Mouse (Mus musculus) retina, postnatal 1 day (tissue): ENCODE data around the gene Cd28.

Experiments used
- DNase-seq: peaks from one replicate; pipeline ENCODE4 v3.0.0-alpha.2; 2012

Cd28 gene

GRCm38 (mm10) chr1:60751011-60751410, 34.4 kb downstream of the Cd28 start:
- DNase-seq = no peak

DNA sequence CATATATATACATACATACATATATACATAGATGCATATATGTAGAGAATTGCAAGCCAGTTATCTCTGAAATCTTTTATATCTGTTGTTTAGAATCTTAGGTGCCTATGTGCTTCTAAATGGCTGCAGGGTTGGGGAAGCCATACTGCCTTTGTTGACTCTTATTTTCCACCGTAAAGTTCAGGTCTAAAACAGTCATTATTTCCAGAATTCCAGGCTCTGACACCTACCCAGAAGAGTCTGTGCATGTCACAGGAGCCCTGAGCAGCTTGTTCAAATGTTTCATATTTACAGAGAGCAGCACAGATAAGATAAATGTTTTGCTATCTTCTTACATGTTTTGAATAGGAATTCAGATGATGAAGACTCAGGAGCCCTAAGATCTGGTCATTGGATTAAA, 36.4 kb downstream of the Cd28 start:
- no peak for DNase-seq

DNA sequence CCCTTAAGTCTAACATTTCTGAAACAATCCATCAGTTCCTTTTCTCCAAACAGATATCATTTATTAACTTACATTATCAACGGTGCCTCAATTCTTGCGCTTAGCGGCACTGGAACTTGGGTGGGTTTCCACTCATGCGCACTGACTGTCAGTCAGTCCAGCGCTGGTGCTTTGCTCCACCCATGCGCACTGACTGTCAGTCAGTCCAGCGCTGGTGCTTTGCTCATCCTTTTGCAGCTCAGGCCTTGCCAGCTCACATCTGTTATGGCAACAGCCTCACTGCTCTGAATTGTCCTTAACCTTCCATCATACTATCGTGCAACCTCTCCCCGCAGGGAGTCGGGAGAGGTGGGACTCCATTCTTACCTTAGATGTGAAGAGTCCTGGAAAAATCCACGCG, 37.4 kb downstream of the Cd28 start:
- DNase-seq = no peak

DNA sequence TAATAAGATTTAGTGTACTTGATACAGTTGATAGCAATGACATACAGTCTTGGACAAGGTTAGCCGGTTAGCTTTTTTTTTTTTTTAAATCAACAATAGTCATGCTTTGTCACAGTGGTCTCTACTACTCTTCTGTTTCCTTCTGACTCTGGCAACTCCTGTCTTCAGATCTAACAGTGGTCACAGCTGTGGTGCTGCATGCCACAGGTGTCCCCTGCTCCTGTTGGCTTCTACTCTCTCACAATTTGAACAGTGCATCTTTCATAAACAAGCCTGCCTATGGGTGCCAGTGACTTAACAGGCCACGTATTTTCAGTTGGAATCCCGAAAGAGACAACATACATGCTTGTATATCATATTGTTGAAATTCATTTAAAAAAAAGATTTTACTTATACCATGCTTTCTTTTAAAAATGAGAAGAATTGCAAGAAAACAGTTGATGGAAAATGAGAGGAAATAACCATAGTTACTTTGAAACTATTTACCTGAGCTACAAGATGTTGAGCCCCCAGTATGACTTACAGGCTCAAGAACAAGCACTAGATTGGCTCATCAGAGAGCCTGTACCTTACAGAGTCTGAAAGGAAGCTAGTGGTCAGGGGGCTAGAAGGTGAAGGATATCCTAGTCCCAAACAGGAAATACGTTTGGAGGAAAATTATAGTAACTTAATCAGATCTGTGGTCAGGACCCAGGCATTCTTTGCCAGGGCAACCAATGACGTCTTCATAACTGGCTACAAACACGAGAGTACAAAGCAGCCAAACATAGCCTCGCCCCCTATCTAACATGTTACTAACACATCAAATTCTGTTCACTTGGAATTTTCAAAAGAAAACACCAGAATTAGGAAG, 39.0 kb downstream of the Cd28 start:
- DNase-seq = no peak

DNA sequence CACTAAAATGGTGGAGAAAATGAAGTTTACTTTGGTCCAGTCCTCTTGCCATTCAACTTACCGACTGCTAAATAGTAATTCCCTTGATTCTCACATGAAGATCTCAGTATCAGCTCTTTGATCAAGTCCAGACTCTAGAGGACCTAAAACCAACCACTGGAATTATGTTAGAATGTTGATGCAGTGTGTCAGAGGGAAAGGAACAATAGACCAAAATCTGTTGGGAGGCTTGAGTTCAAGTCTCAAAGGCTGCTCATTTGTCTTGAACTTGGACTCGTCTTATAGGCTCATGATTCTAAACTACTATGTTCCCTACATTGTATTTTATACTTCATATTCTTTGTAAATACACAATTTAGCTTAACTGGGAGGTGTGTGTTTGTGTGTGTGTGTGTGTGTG, 41.0 kb downstream of the Cd28 start:
- DNase-seq = no peak

- no peak for DNase-seq
Observed at GRCm38 (mm10) chr1:60758226-60758625, 41.6 kb downstream of the Cd28 start.

- DNase-seq = no peak
Observed at GRCm38 (mm10) chr1:60759563-60760335, 43.1 kb downstream of the Cd28 start.

- DNase-seq = no peak
Observed at GRCm38 (mm10) chr1:60760475-60760874, 43.9 kb downstream of the Cd28 start.

DNA sequence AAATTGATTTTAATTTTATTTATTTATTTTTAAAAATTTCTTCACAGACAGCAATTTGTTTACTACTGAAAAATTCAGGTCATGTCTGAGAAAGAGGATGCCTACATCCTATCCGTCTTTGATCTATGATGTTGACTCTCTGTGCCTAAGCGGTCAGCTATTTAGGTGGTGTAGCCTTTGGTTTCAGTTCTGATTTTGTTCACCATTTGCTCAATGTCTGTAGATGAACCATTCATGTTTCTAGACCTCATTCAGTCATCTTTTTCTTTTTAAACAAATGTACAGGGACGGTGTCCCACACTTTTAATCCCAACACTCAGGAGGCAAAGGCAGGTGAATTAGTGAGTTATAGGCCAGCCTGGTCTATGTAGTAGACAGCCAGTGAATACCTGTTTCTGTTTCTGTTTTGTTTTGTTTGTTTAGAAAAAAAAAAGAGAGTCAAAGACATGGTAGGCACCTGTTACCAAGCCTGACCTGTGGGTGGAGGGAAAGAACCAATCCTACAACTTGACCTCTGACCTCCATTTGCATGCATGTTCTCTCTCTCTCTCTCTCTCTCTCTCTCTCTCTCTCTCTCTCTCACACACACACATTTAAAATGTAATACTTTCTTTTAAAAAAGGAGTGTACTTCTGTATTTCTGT, 45.0 kb downstream of the Cd28 start:
- no peak for DNase-seq

DNA sequence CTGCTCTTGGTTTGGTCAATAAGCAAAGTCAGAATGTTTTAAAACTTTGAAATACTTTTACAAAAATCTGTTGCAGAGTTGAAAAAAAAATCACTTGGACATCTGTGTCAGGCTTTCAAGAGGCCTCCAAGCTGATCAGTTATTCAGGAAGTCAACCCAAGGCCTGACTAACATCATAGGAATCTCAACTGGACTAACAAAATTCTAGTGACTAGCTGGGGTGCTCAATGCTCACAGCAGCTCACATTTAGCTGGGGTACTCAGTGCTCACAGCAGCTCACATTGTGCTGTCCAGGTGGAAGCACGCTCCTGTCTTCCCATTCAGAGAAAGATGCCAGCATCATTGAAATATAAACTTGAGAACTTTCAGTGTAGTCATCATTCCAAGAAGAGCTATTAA, 45.9 kb downstream of the Cd28 start:
- no peak for DNase-seq

- no peak for DNase-seq
Observed at GRCm38 (mm10) chr1:60762916-60763315, 46.3 kb downstream of the Cd28 start.

DNA sequence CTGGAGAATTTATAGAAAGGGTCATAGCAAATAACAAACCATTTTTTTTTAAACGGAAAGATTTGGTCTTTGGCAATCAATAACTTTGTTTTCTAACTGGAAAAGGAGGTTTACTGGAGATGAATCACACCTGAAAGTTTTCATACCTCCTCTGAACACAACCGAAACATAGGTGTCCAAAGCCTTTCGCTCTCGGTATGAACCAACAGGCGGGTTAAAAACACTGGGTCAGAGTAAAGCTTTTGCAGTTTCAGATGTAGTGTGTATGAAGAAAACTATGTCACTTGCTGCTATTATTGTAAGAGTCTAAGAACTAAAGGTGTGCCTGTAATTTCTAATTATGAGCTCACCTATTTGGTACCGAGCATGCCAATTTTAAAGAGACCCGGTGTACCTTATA, 55.2 kb downstream of the Cd28 start:
- no peak for DNase-seq

DNA sequence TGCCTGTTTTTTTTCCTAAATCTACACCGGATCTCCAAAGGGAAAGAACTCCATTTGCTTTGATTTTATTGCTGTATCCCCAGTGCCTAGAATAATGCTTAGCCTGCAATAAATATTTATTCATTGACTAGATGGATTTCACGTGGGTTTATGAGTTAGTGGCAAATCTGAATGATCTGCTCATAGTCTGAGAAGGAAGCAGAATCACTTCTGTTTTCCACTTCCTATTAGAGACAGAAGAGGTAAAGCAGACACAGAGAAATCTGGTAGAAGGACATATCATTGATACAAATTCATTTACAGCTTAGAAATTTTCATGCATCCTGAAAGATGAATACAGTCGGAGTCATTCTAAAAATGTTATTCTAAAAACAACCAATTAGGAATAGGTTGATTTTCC, 56.6 kb downstream of the Cd28 start:
- DNase-seq = no peak

GRCm38 (mm10) chr1:60776166-60776565, 59.6 kb downstream of the Cd28 start:
- DNase-seq = no peak

- no peak for DNase-seq
Observed at GRCm38 (mm10) chr1:60776906-60777305, 60.3 kb downstream of the Cd28 start.

DNA sequence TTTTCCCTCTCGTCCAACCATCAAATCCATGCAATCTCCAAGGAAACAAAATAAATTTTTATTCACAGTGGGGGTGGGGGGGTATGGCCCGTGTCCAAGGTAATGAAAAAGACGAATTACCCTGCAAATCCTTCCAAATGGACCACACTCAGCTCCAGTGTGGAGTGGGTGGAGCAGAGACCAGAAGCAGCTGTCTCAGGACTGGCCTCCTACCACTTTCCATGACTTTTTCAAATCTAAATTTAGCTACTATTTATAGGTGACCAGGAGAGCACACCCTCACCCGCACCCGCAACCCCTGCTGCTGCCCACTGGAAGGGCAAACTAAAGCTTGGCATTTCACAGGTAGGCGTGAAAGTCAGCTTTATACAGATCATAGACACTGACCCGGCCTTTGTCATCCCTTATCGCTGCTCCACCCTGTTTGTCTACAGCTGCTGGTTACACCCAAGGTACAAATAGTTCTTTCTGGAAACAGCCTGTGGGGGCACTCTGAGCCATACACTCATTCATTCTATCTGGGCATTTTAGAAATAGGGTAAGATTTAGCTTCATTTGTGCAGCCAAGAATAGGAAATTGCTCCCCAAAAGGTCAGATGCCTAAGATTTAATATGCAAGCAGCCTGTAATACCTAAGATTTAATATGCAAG, 62.0 kb downstream of the Cd28 start:
- DNase-seq = no peak

DNA sequence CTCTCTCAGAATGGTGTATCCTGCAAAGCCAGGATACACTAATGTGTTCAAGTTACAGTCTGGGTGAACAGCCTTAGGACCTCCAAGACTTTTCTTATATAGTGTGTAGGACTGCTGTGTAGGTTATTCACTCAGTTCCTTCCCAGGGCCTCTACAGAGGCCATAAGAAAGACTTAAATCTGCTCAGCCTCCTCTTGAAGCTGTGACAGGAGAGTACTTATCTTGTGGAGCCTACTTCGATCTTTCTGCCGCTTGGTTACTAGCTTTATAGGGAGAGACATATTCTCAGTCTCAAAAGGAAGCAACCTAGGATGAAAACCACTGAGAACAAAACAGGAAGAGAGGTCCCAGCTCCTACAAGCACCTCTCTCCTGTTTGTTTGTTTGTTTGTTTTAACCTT, 62.6 kb downstream of the Cd28 start:
- DNase-seq = no peak

- no peak for DNase-seq
Observed at GRCm38 (mm10) chr1:60781666-60782065, 65.1 kb downstream of the Cd28 start.

- peak; percentile 34 for DNase-seq
Observed at GRCm38 (mm10) chr1:60793717-60794116, 77.1 kb downstream of the Cd28 start.

GRCm38 (mm10) chr1:60795677-60796205, 79.1 kb downstream of the Cd28 start:
- DNase-seq = no peak

- no peak for DNase-seq
Observed at GRCm38 (mm10) chr1:60799795-60800345, 83.3 kb downstream of the Cd28 start.

DNA sequence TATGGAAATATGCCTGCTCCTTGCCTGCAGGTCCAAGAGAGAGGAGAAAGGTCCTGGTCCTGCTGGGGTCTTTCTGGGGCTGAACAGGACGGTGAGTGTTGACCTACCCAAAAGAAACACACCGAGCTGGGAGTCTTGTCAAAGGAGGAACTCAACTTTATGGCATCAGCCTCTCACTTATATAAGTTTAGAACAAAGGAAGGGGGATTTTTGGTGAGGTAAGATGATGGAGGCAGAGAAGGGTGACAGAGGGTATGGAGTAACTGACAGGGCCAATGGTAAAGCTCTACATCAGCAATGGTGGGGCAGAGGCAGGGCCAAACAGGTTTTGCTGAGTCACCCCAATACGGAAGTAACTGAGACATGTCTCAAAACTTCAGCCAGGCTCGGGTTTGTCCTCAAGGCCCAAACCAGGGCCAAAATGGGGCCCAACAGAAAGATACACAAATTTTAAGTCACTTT, 84.6 kb downstream of the Cd28 start:
- no peak for DNase-seq
